Mouse (Mus musculus) embryo, embryonic 11.5 days (tissue): ENCODE results near the gene Mbd3.

Experiments used
- DNase-seq: peaks from one replicate; pipeline ENCODE4 v3.0.0-alpha.2; 2012; ENCODE audit warnings: low read depth, low spot score

The Mbd3 gene

GRCm38 (mm10) chr10:80423562-80423961, 24.2 kb upstream of the Mbd3 start:
- DNase-seq = no peak

- no peak for DNase-seq
Measured at GRCm38 (mm10) chr10:80421651-80422472, 22.5 kb upstream of the Mbd3 start.

- no peak for DNase-seq
Measured at GRCm38 (mm10) chr10:80421208-80421607, 21.9 kb upstream of the Mbd3 start.

- no peak for DNase-seq
Measured at GRCm38 (mm10) chr10:80420729-80421128, 21.4 kb upstream of the Mbd3 start.

- DNase-seq = no peak
Measured at GRCm38 (mm10) chr10:80419419-80419818, 20.1 kb upstream of the Mbd3 start.

GRCm38 (mm10) chr10:80418311-80418710, 19.0 kb upstream of the Mbd3 start:
- DNase-seq = no peak

GRCm38 (mm10) chr10:80417841-80418240, 18.5 kb upstream of the Mbd3 start:
- DNase-seq = no peak

GRCm38 (mm10) chr10:80417371-80417770, 18.0 kb upstream of the Mbd3 start:
- no peak for DNase-seq

- DNase-seq = no peak
Measured at GRCm38 (mm10) chr10:80415566-80415965, 16.2 kb upstream of the Mbd3 start.

- no peak for DNase-seq
Measured at GRCm38 (mm10) chr10:80412656-80413541, 13.5 kb upstream of the Mbd3 start.

GRCm38 (mm10) chr10:80407924-80408323, 8.6 kb upstream of the Mbd3 start:
- no peak for DNase-seq

GRCm38 (mm10) chr10:80406684-80407501, 7.5 kb upstream of the Mbd3 start, which contains the start of gene Uqcr11:
Gene Uqcr11, minus strand, starts transcription at chr10:80406830.
- DNase-seq = peak; percentile 88

GRCm38 (mm10) chr10:80405481-80406173, 6.3 kb upstream of the Mbd3 start:
- no peak for DNase-seq

- no peak for DNase-seq
Measured at GRCm38 (mm10) chr10:80403044-80403692, 3.8 kb upstream of the Mbd3 start.

GRCm38 (mm10) chr10:80400704-80401161, 1.4 kb upstream of the Mbd3 start:
- DNase-seq = no peak

GRCm38 (mm10) chr10:80399973-80400703, 788 bp upstream of the Mbd3 start:
- DNase-seq = no peak

- DNase-seq = peak; percentile 100
Measured at GRCm38 (mm10) chr10:80398719-80399190, 595 bp downstream of the Mbd3 start.

GRCm38 (mm10) chr10:80398174-80398535, 1.2 kb downstream of the Mbd3 start:
- no peak for DNase-seq

- no peak for DNase-seq
Measured at GRCm38 (mm10) chr10:80397524-80398173, 1.7 kb downstream of the Mbd3 start.
